Mouse (Mus musculus) liver, adult 2 months (tissue): ENCODE results near the gene Rgs11. TPM values are rescaled to one million over a fixed set of nuclear protein-coding genes. Genes with fewer than 3 reads are reported as not detected.

Experiments
- DNase-seq: peaks from one replicate; pipeline ENCODE4 v3.0.0-alpha.2; 2011; ENCODE audit warnings: low read depth, low spot score; ENCODE audit errors: extremely low read depth
- H3K27ac ChIP-seq: fragments of 200-500 bp; replicated peaks from 2 replicates; pipeline ENCODE4 v1.5.1; 2012; ENCODE audit warnings: low read depth, mild to moderate bottlenecking, control low read depth, inconsistent platforms, low read length; ENCODE audit not compliant: insufficient read depth
- H3K27me3 ChIP-seq: fragments of 200-500 bp; 2 replicates; pipeline ENCODE4 v1.6.1; 2012; ENCODE audit warnings: mild to moderate bottlenecking, moderate library complexity, low read length, inconsistent platforms; ENCODE audit not compliant: control insufficient read depth, insufficient read depth
- H3K36me3 ChIP-seq: fragments of 200-500 bp; 2 replicates; pipeline ENCODE4 v1.6.1; 2012; ENCODE audit warnings: low read length, inconsistent platforms; ENCODE audit not compliant: control insufficient read depth, insufficient read depth
- H3K4me1 ChIP-seq: fragments of 200-500 bp; 2 replicates; pipeline ENCODE4 v1.6.1; 2011; ENCODE audit warnings: low read length; ENCODE audit not compliant: control insufficient read depth, insufficient read depth
- H3K4me3 ChIP-seq: fragments of 200-500 bp; 2 replicates; pipeline ENCODE4 v1.5.1; 2011; ENCODE audit warnings: low read depth, mild to moderate bottlenecking, control low read depth, low read length, moderate library complexity; ENCODE audit not compliant: insufficient read depth
- H3K79me2 ChIP-seq: fragments of 200-500 bp; 2 replicates; pipeline ENCODE4 v1.6.1; 2012; ENCODE audit warnings: inconsistent platforms, mild to moderate bottlenecking, low read length, moderate library complexity; ENCODE audit not compliant: control insufficient read depth, insufficient read depth
- H3K9ac ChIP-seq: fragments of 200-500 bp; 2 replicates; pipeline ENCODE4 v1.6.1; 2012; ENCODE audit warnings: low read depth, mild to moderate bottlenecking, control low read depth, inconsistent platforms, low read length
- CTCF ChIP-seq: fragments of 200-500 bp; IDR thresholded peaks from 2 replicates; pipeline ENCODE4 v1.5.1; 2011; ENCODE audit warnings: low read depth, low read length, control low read depth
- POLR2A ChIP-seq: fragments of 200-500 bp; IDR thresholded peaks from 2 replicates; pipeline ENCODE4 v1.6.1; 2011; ENCODE audit warnings: low read length, control low read depth; ENCODE audit not compliant: insufficient read depth; ENCODE audit errors: extremely low read depth
- WGBS: fragments of 180-500 bp; shearing (Covaris S2); methylation state at CpG from one replicate; pipeline ENCODE4 v1.1.7; 2018; 5-methylcytosine and 5-hydroxymethylcytosine counted together
- polyA plus RNA-seq: library from polyadenylated mRNA; depleted of rRNA; stranded (reverse); fragments of >200 nt; gene quantifications from 2 replicates; pipeline ENCODE4 v1.2.3, GENCODE M21; 2012
- total RNA-seq: library from RNA; depleted of rRNA; stranded (reverse); fragments of >200 nt; gene quantifications from 2 replicates; pipeline ENCODE4 v1.2.3, GENCODE M21; 2014

The Rgs11 gene
- total and polyA plus RNA-seq, 2 experiments = 0.09 to 0.22 TPM

DNA sequence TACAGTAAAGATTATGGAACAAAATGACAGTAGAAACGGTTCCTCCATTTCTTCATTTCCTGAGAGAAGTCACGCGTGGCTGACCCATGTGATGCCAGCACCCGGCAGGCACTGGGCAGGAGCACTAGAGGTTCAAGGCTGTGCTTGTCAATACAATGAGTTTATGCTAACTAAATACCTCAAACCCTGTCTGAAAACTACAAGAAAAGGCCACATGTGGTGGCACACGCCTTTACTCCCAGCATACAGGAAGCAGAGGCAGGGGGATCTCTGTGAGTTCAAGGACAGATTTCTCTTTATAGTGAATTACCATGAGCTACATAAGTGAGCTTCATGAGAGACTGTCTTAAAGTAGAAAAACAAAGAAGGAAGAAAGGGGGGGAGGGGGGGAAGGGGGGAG is 28.4 kb downstream of the Rgs11 start:
- H3K27me3 ChIP-seq = no peaks in the 10 kb centered on the region
- no peak for DNase-seq
- 81% methylated on average over 5 of the region's 5 CpGs for WGBS
- no peak overlapping the region for H3K4me3 ChIP-seq
- no peak overlapping the region for H3K27ac ChIP-seq
- no peaks in the 10 kb centered on the region for H3K4me1 ChIP-seq
- peaks cover 24% of the 10 kb centered on the region; the same call in 1 of the 2 replicates for H3K79me2 ChIP-seq
- TF ChIP-seq CTCF = no peak
- TF ChIP-seq POLR2A = no peak
- H3K36me3 ChIP-seq = no peaks in the 10 kb centered on the region
- H3K9ac ChIP-seq = no peak overlapping the region

GRCm38 (mm10) chr17:26232863-26233262 is 30.1 kb downstream of the Rgs11 start:
- no peak for DNase-seq
- Histone ChIP-seq H3K79me2 (peaks cover 24% of the 10 kb centered on the region; the same call in 1 of the 2 replicates), H3K27me3 (no peaks in the 10 kb centered on the region), H3K4me1 (no peaks in the 10 kb centered on the region), H3K9ac (no peak overlapping the region), H3K4me3 (no peak overlapping the region), H3K36me3 (no peaks in the 10 kb centered on the region), H3K27ac (no peak overlapping the region)
- 87% methylated on average over 8 of the region's 8 CpGs for WGBS
- TF ChIP-seq POLR2A = no peak
- TF ChIP-seq CTCF = peak; percentile 63

- 89% methylated on average over 8 of the region's 8 CpGs for WGBS
These were observed 31.6 kb downstream of the Rgs11 start for GRCm38 (mm10) chr17:26234386-26234785.

GRCm38 (mm10) chr17:26235077-26235815 is 32.5 kb downstream of the Rgs11 start:
- H3K36me3 ChIP-seq = no peaks in the 10 kb centered on the region

More at GRCm38 (mm10) chr17:26234386-26234785, 31.6 kb downstream of the Rgs11 start:
- H3K36me3 ChIP-seq = no peaks in the 10 kb centered on the region
- no peak for DNase-seq
- TF ChIP-seq POLR2A = no peak
- TF ChIP-seq CTCF = no peak
- no peaks in the 10 kb centered on the region for H3K27me3 ChIP-seq
- no peak overlapping the region for H3K27ac ChIP-seq
- no peak overlapping the region for H3K9ac ChIP-seq
- H3K4me1 ChIP-seq = no peaks in the 10 kb centered on the region
- no peak overlapping the region for H3K4me3 ChIP-seq
- H3K79me2 ChIP-seq = peaks cover 22% of the 10 kb centered on the region; the same call in 1 of the 2 replicates

DNA sequence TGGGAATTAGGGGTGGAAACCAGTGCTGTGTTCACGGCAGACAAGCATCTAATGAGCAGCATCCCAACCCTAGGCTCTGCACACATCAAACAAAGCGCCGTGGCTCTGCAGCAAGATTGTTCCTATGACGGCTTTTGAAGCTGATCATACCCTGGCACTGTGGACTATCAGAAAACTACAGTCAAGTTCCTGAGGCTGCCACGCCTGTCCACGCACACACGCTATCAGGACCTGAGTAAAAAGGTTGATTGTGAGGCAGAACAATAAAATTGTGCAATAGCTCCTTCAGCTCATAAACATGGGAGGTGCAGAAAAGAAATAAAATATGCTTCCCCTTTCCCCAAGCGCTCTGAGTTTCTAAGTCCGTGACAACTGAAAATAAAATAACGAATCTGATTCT is 34.9 kb downstream of the Rgs11 start:
- no peak overlapping the region for H3K9ac ChIP-seq
- no peaks in the 10 kb centered on the region for H3K27me3 ChIP-seq
- H3K27ac ChIP-seq = no peak overlapping the region
- H3K79me2 ChIP-seq = peaks cover 23% of the 10 kb centered on the region; the same call in 1 of the 2 replicates
- no peak overlapping the region for H3K4me3 ChIP-seq
- TF ChIP-seq POLR2A (no peak), CTCF (no peak)
- H3K4me1 ChIP-seq = peaks cover 2% of the 10 kb centered on the region; the same call in 1 of the 2 replicates
- DNase-seq = no peak
- no peaks in the 10 kb centered on the region for H3K36me3 ChIP-seq
- 87% methylated on average over 10 of the region's 10 CpGs for WGBS

More at GRCm38 (mm10) chr17:26235077-26235815, 32.5 kb downstream of the Rgs11 start:
- 77% methylated on average over 13 of the region's 13 CpGs for WGBS
- peak overlapping the region; percentile 8; the same call in 1 of the 2 replicates for H3K27ac ChIP-seq
- H3K4me1 ChIP-seq = no peaks in the 10 kb centered on the region
- no peak overlapping the region for H3K9ac ChIP-seq
- H3K79me2 ChIP-seq = peaks cover 17% of the 10 kb centered on the region; the same call in 1 of the 2 replicates
- no peak overlapping the region for H3K4me3 ChIP-seq
- DNase-seq = no peak
- no peak for TF ChIP-seq POLR2A
- no peak for TF ChIP-seq CTCF
- no peaks in the 10 kb centered on the region for H3K27me3 ChIP-seq

DNA sequence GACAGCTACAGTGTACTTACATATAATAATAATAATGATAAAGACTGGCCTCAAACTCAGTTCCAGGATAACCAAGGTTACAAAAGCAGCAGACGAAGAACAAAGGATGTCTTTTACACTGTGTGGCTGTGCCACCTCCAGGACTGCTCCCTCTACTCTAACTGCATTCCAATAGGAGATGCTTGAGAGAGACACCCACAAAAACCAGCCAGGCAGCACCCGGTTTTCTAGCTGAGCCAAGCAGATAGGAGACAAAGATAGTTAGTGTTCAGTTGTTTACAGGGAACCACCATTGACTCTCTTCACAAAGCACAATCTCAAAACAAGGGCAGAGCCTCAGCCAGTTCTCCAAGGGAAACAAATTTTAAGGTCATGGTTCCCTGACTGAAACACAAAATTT is 36.8 kb downstream of the Rgs11 start:
- Histone ChIP-seq H3K79me2 (peaks cover 20% of the 10 kb centered on the region; the same call in 1 of the 2 replicates), H3K36me3 (no peaks in the 10 kb centered on the region), H3K27me3 (no peaks in the 10 kb centered on the region), H3K27ac (no peak overlapping the region), H3K4me1 (peaks cover 3% of the 10 kb centered on the region; the same call in 1 of the 2 replicates), H3K4me3 (no peak overlapping the region), H3K9ac (no peak overlapping the region)
- no peak for DNase-seq
- TF ChIP-seq POLR2A (no peak), CTCF (no peak)
- 73% methylated on average over 2 of the region's 2 CpGs for WGBS
